Mouse (Mus musculus) erythroblast, embryonic 14.5 days (primary cell): Measurements from ENCODE around the gene Slco4a1. TPM values are rescaled to one million over a fixed set of nuclear protein-coding genes. Genes with fewer than 3 reads are reported as not detected.

Experiments
- H3K27me3 ChIP-seq: 2 replicates; pipeline ENCODE4 v1.6.1; 2012; ENCODE audit warnings: inconsistent platforms; ENCODE audit not compliant: control insufficient read depth
- H3K36me3 ChIP-seq: 2 replicates; pipeline ENCODE4 v1.6.1; 2012; ENCODE audit warnings: mild to moderate bottlenecking, inconsistent platforms; ENCODE audit not compliant: control insufficient read depth
- H3K4me1 ChIP-seq: 2 replicates; pipeline ENCODE4 v1.6.1; 2012; ENCODE audit warnings: inconsistent platforms; ENCODE audit not compliant: control insufficient read depth
- H3K4me3 ChIP-seq: replicated peaks from 2 replicates; pipeline ENCODE3; 2012; ENCODE audit warnings: moderate library complexity, mild to moderate bottlenecking, inconsistent platforms
- H3K9me3 ChIP-seq: 2 replicates; pipeline ENCODE4 v1.6.1; 2012; ENCODE audit warnings: low read length, inconsistent platforms, mixed read lengths; ENCODE audit not compliant: control insufficient read depth
- GATA1 ChIP-seq: IDR thresholded peaks from 2 replicates; pipeline ENCODE4 v1.6.1; 2012; ENCODE audit warnings: low read length, inconsistent platforms, mixed read lengths
- TAL1 ChIP-seq: IDR thresholded peaks from 3 replicates; pipeline ENCODE4 v1.6.1; 2012; ENCODE audit warnings: low read length, inconsistent platforms, mixed read lengths
- polyA plus RNA-seq: library from polyadenylated mRNA; stranded (reverse); fragments of >175 nt; gene quantifications from 2 replicates; pipeline ENCODE4 v1.2.3, GENCODE M21; 2012

Slco4a1 gene
- polyA plus RNA-seq, 1 experiment = 0.01 TPM

- Histone ChIP-seq H3K4me3 (no peak overlapping the region), H3K4me1 (no peaks in the 10 kb centered on the region), H3K36me3 (no peaks in the 10 kb centered on the region), H3K27me3 (no peaks in the 10 kb centered on the region), H3K9me3 (no peaks in the 10 kb centered on the region)
- TF ChIP-seq GATA1 = no peak
- TF ChIP-seq TAL1 = no peak
These were observed 56.0 kb downstream of the Slco4a1 start for GRCm38 (mm10) chr2:180511875-180512661.

- Histone ChIP-seq H3K36me3 (no peaks in the 10 kb centered on the region), H3K4me3 (no peak overlapping the region), H3K4me1 (no peaks in the 10 kb centered on the region), H3K27me3 (no peaks in the 10 kb centered on the region), H3K9me3 (no peaks in the 10 kb centered on the region)
- TF ChIP-seq TAL1 = no peak
These were observed 57.0 kb downstream of the Slco4a1 start for GRCm38 (mm10) chr2:180513019-180513418.

- no peak for TF ChIP-seq TAL1
- no peak for TF ChIP-seq GATA1
- Histone ChIP-seq H3K4me3 (no peak overlapping the region), H3K36me3 (no peaks in the 10 kb centered on the region), H3K27me3 (no peaks in the 10 kb centered on the region), H3K4me1 (no peaks in the 10 kb centered on the region), H3K9me3 (no peaks in the 10 kb centered on the region)
These were observed 57.8 kb downstream of the Slco4a1 start for GRCm38 (mm10) chr2:180513835-180514234.

GRCm38 (mm10) chr2:180521437-180522221 lies 65.6 kb downstream of the Slco4a1 start:
- Histone ChIP-seq H3K36me3 (no peaks in the 10 kb centered on the region), H3K9me3 (no peaks in the 10 kb centered on the region), H3K27me3 (peaks cover 5% of the 10 kb centered on the region; the same call in 1 of the 2 replicates), H3K4me1 (no peaks in the 10 kb centered on the region), H3K4me3 (no peak overlapping the region)
- no peak for TF ChIP-seq GATA1
- TF ChIP-seq TAL1 = no peak

- H3K27me3 ChIP-seq = peaks cover 5% of the 10 kb centered on the region; the same call in 1 of the 2 replicates
- no peaks in the 10 kb centered on the region for H3K9me3 ChIP-seq
- TF ChIP-seq TAL1 (no peak), GATA1 (no peak)
- H3K36me3 ChIP-seq = no peaks in the 10 kb centered on the region
- H3K4me1 ChIP-seq = no peaks in the 10 kb centered on the region
- H3K4me3 ChIP-seq = no peak overlapping the region
These were observed 66.8 kb downstream of the Slco4a1 start for GRCm38 (mm10) chr2:180522825-180523224.

Other genes with a start within 250 kb of the Slco4a1 start
- gene Lama5, start 230.4 kb upstream of the Slco4a1 start, polyA plus RNA-seq = 0.08 and 0.14 TPM in 2 replicates
- 41.7 and 141 TPM in 2 replicates for gene Rps21, start 198.9 kb upstream of the Slco4a1 start, polyA plus RNA-seq
- 0.77 and 1.2 TPM in 2 replicates for gene Cables2, start 182.7 kb upstream of the Slco4a1 start, polyA plus RNA-seq
- gene Rbbp8nl, start 166.4 kb upstream of the Slco4a1 start, polyA plus RNA-seq = not detected in 2 replicates
- gene Gata5, start 121.5 kb upstream of the Slco4a1 start, polyA plus RNA-seq = 0.01 TPM in 1 of 2 replicates, not detected in the other
- not detected in 2 replicates for gene Ntsr1, start 43.7 kb downstream of the Slco4a1 start, polyA plus RNA-seq
- 0.58 and 0.87 TPM in 2 replicates for gene Mrgbp, start 125.1 kb downstream of the Slco4a1 start, polyA plus RNA-seq
- gene Ogfr, start 133.0 kb downstream of the Slco4a1 start, polyA plus RNA-seq = 8.1 and 8.8 TPM in 2 replicates
- gene Col9a3, start 141.5 kb downstream of the Slco4a1 start, polyA plus RNA-seq = 0.10 TPM in 1 of 2 replicates, not detected in the other
- not detected in 2 replicates for gene Tcfl5, start 186.5 kb downstream of the Slco4a1 start, polyA plus RNA-seq